Mouse (Mus musculus): ENCODE measurements around the gene Hrk. TPM values are rescaled to one million over a fixed set of nuclear protein-coding genes. Genes with fewer than 3 reads are reported as not detected.

The Hrk gene
- 0.58 TPM for polyA plus RNA-seq (2014; fragmentation: Illumina TruSeq; extraction: RNeasy Lipid Tissue Mini Kit (QIAGEN cat#74804); ENCODE audit: low read depth, low replicate concordance)

DNA sequence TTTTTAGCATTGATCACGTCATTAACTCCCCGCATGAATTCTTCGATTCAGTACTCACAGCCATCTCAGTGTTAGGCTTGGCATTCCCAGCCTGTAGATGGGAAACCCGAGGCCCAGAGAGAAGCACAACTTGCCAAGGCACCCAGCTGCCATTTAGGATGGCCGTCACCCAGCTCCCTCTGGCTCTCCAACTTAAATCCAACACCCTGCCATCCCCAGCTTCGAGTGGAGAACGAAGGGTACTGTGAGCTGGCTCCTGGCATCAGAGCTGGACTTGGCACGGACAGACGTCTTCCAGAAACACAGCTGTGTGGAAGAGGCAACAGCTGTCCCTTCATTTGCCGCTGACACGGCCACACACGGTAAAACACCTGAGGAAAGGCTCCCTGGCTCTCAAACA, at the start of gene Hrk:
TSS of gene Hrk (plus strand) at position 68 of the 400 bp plus-strand sequence.

GRCm38 (mm10) chr5:118154839-118155564, 9.4 kb upstream of the Hrk start, which contains the start of gene Fbxw8:
Gene Fbxw8, minus strand, starts transcription at chr5:118155464.

Other genes with a start within 250 kb of the Hrk start
- 25.7 TPM for gene Fbxo21, start 187.9 kb upstream of the Hrk start, polyA plus RNA-seq (2014; fragmentation: Illumina TruSeq; extraction: RNeasy Lipid Tissue Mini Kit (QIAGEN cat#74804); ENCODE audit: low read depth, low replicate concordance)
- 134 TPM for gene Tesc, start 136.9 kb upstream of the Hrk start, polyA plus RNA-seq (2014; fragmentation: Illumina TruSeq; extraction: RNeasy Lipid Tissue Mini Kit (QIAGEN cat#74804); ENCODE audit: low read depth, low replicate concordance)
- 27.4 TPM for gene Fbxw8, start 9.2 kb upstream of the Hrk start, polyA plus RNA-seq (2014; fragmentation: Illumina TruSeq; extraction: RNeasy Lipid Tissue Mini Kit (QIAGEN cat#74804); ENCODE audit: low read depth, low replicate concordance)
- gene Rnft2, start 80.5 kb downstream of the Hrk start, polyA plus RNA-seq (2014; fragmentation: Illumina TruSeq; extraction: RNeasy Lipid Tissue Mini Kit (QIAGEN cat#74804); ENCODE audit: low read depth, low replicate concordance): 1.5 TPM
- gene 2410131K14Rik, start 80.6 kb downstream of the Hrk start, polyA plus RNA-seq (2014; fragmentation: Illumina TruSeq; extraction: RNeasy Lipid Tissue Mini Kit (QIAGEN cat#74804); ENCODE audit: low read depth, low replicate concordance): 11.5 TPM